Mouse (Mus musculus) olfactory bulb, adult 2 months (tissue): ENCODE measurements around the gene Gm28434. TPM values are rescaled to one million over a fixed set of nuclear protein-coding genes. Genes with fewer than 3 reads are reported as not detected.

Source experiments
- H3K27ac ChIP-seq: fragments of 200-500 bp; 2 replicates; pipeline ENCODE4 v1.5.1; 2012; ENCODE audit warnings: low read depth, low read length; ENCODE audit not compliant: insufficient read depth
- H3K4me1 ChIP-seq: fragments of 200-500 bp; 2 replicates; pipeline ENCODE4 v1.6.1; 2012; ENCODE audit warnings: low read length; ENCODE audit not compliant: control insufficient read depth, insufficient read depth
- H3K4me3 ChIP-seq: fragments of 200-500 bp; 2 replicates; pipeline ENCODE4 v1.5.1; 2012; ENCODE audit warnings: mild to moderate bottlenecking, low read depth, low read length, moderate library complexity; ENCODE audit not compliant: insufficient read depth
- CTCF ChIP-seq: fragments of 200-500 bp; IDR thresholded peaks from 2 replicates; pipeline ENCODE4 v1.5.1; 2012; ENCODE audit warnings: low read depth, mild to moderate bottlenecking, low read length, moderate library complexity; ENCODE audit not compliant: insufficient read depth
- POLR2A ChIP-seq: fragments of 200-500 bp; IDR thresholded peaks from 2 replicates; pipeline ENCODE4 v1.6.1; 2012; ENCODE audit warnings: mild to moderate bottlenecking, low read depth, low read length, moderate library complexity; ENCODE audit not compliant: insufficient read depth
- WGBS: fragments of 180-500 bp; shearing (Covaris S2); methylation state at CpG from one replicate; pipeline ENCODE4 v1.1.7; 2018; 5-methylcytosine and 5-hydroxymethylcytosine counted together
- polyA plus RNA-seq: library from polyadenylated mRNA; stranded (reverse); fragments of >200 nt; gene quantifications from 2 replicates; pipeline ENCODE4 v1.2.4, GENCODE M21; 2012; ENCODE audit warnings: low replicate concordance; ENCODE audit not compliant: missing spikeins, insufficient read depth, insufficient read length

The Gm28434 gene
- not detected in 2 replicates for polyA plus RNA-seq

DNA sequence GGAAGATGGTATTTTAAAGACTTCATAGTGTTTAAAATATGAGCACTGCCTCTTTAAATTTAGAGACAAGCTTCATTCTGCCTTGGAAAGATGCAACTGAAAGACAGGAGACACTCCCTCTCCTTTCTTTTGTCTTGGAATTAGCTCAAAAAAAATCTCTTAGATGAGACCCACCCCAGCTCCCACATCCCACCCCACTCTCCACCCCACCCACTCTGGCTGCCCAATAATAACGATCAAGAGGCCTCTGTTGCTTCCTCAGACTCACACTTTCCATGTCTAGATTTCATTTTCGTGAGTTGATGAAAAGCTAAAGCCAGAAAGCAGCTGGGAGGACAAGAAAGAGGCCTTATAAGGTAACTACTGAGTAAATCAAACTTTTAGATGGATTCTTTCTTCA is at the start of gene Gm28434, which contains the start of gene 2310003L06Rik:
Gene Gm28434 (plus strand): TSS at position 317 of the 400 bp plus-strand sequence.
Gene 2310003L06Rik (plus strand): TSS at position 259 of the 400 bp plus-strand sequence.
- no peak within 1 kb of the TSS for H3K27ac ChIP-seq
- TF ChIP-seq CTCF (no peak), POLR2A (no peak)
- H3K4me1 ChIP-seq: no peaks in the 10 kb centered on the region
- WGBS: 46% methylated on average over 2 of the region's 2 CpGs
- H3K4me3 ChIP-seq: no peak within 1 kb of the TSS

DNA sequence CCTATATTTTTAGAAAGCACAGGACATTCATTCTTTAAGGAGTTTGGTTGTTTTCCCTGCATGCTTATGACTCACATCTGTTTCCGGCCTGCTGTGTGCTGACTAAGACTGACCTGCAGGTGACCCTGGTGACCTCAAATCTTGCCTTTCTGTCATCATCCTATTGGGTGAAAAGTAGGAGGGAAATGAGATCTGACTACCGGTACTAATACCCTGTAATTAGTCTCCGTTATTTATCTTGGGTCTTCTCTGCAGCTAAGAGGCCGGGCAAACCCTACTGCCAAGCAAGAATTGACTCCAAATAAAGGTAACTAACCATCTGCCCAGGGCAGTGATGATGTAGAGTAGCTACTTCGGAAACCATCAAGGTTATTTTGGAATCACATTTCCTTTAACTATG is 43.9 kb upstream of the Gm28434 start, which contains the start of gene Csn3:
Gene Csn3 (plus strand): TSS at position 208 of the 400 bp plus-strand sequence.
- no peak within 1 kb of the TSS for H3K27ac ChIP-seq
- 30% methylated on average over 5 of the region's 5 CpGs for WGBS
- no peak within 1 kb of the TSS for H3K4me3 ChIP-seq
- no peaks in the 10 kb centered on the region for H3K4me1 ChIP-seq
- no peak for TF ChIP-seq POLR2A
- no peak for TF ChIP-seq CTCF

- no peak for TF ChIP-seq POLR2A
- Histone ChIP-seq H3K4me1 (no peaks in the 10 kb centered on the region), H3K4me3 (no peak overlapping the region), H3K27ac (no peak overlapping the region)
- 63% methylated on average over 1 of the region's 1 CpGs for WGBS
Measured at GRCm38 (mm10) chr5:87931603-87932002, 37.7 kb upstream of the Gm28434 start.

DNA sequence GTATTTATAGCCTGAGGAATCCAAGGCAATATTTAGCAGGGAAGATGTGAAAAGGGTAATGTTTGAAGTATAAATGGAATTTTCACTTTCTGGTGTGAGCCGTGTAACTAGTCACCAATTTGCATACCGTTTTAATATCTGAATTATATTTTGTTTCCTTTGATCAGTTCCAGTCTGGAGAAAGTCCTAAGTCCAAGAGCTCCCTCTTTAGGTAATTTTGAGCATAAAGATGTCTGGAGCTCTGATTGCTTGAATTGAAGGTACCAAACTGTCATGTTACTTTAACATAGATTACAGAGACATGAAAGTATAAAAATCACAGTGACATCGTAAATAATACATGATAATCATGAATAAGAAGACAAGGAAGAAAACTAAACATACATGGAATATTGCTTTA is 28.6 kb upstream of the Gm28434 start:
- no peaks in the 10 kb centered on the region for H3K4me1 ChIP-seq
- 29% methylated on average over 3 of the region's 3 CpGs for WGBS
- H3K27ac ChIP-seq: no peak overlapping the region
- H3K4me3 ChIP-seq: no peak overlapping the region
- TF ChIP-seq CTCF: no peak
- no peak for TF ChIP-seq POLR2A

- H3K4me1 ChIP-seq: no peaks in the 10 kb centered on the region
- H3K4me3 ChIP-seq: no peak overlapping the region
- TF ChIP-seq POLR2A (no peak), CTCF (no peak)
- no peak overlapping the region for H3K27ac ChIP-seq
Measured at GRCm38 (mm10) chr5:87942515-87942914, 26.8 kb upstream of the Gm28434 start.

DNA sequence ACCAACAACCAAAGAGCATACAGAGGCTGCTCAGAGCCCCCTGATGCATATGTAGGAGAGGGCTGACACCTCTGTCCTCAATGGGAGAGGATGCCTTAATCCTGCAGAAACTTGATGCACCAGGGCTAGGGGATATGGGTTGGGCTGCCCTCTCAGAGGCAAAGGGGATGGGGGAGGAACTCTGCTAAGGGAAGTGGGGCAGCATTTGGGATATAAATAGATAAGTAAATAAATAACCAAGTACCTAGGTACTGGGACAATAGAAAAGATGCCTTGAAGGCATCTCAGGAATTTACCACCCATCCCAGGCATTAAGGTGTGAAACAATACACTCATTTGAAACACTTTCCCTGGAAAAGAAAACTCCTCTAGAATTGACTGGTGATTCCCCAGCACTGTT is 17.5 kb upstream of the Gm28434 start:
- no peak overlapping the region for H3K4me3 ChIP-seq
- no peaks in the 10 kb centered on the region for H3K4me1 ChIP-seq
- H3K27ac ChIP-seq: no peak overlapping the region
- TF ChIP-seq CTCF: no peak
- no peak for TF ChIP-seq POLR2A

DNA sequence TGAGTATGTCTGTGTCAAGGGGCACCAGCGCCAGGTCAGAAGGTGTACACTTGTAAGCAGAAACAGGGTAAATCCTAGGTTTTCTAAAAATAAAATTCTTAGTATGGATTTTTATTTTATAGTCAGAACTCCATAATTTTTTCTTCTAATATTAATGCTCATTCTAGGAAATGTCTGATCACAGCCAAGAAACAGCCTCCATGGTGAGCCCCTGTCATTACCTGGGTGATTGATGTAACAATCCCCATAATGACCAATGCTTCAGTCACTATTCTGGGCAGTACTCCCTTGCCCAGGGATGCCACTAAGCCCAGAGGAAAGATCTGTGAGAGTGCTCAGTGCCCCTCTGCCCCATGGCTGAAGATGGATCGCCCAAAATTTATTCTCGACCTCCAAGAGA is 9.8 kb downstream of the Gm28434 start, which contains the start of gene Cabs1:
Gene Cabs1 (plus strand): TSS at position 301 of the 400 bp plus-strand sequence.
- TF ChIP-seq CTCF (no peak), POLR2A (no peak)
- Histone ChIP-seq H3K4me1 (no peaks in the 10 kb centered on the region), H3K27ac (no peak within 1 kb of the TSS), H3K4me3 (no peak within 1 kb of the TSS)
- WGBS: 85% methylated on average over 3 of the region's 3 CpGs

- Histone ChIP-seq H3K4me3 (no peak overlapping the region), H3K27ac (no peak overlapping the region), H3K4me1 (no peaks in the 10 kb centered on the region)
- no peak for TF ChIP-seq POLR2A
- TF ChIP-seq CTCF: no peak
- WGBS: 60% methylated on average over 3 of the region's 3 CpGs
Measured at GRCm38 (mm10) chr5:87982468-87983214, 13.3 kb downstream of the Gm28434 start.

DNA sequence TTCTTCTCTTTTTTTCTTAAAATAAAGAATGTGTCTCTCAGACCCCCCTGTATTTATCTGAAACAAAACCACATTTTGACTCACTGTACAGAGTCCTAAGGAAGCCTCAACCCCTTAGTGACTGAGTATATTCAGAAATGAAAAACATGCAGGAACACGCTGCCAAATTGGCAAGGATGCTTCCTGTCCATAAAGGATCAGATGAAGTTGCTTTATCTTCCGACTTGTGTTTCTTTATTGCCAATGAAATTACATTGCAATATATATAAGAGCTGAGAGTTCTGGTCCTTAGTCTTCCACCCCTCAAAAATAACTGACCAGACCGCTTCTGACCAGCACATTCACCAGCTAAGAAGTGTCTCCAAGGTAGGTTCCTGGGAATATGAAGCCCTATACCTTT is 32.9 kb downstream of the Gm28434 start, which contains the start of gene Smr3a:
Gene Smr3a (plus strand): TSS at position 301 of the 400 bp plus-strand sequence.
- TF ChIP-seq CTCF (no peak), POLR2A (no peak)
- Histone ChIP-seq H3K4me1 (no peaks in the 10 kb centered on the region), H3K27ac (no peak within 1 kb of the TSS), H3K4me3 (no peak within 1 kb of the TSS)
- WGBS: 87% methylated on average over 3 of the region's 3 CpGs

- TF ChIP-seq CTCF (no peak), POLR2A (no peak)
- Histone ChIP-seq H3K27ac (no peak overlapping the region), H3K4me1 (no peaks in the 10 kb centered on the region), H3K4me3 (no peak overlapping the region)
Measured at GRCm38 (mm10) chr5:88005241-88005640, 35.9 kb downstream of the Gm28434 start.

Other genes starting within 250 kb of the Gm28434 start
- not detected in 2 replicates for gene Csn1s2a, start 194.9 kb upstream of the Gm28434 start, polyA plus RNA-seq
- not detected in 2 replicates for gene Csn1s2b, start 161.4 kb upstream of the Gm28434 start, polyA plus RNA-seq
- gene Prr27, start 143.8 kb upstream of the Gm28434 start, polyA plus RNA-seq: not detected in 2 replicates
- not detected in 2 replicates for gene Odam, start 84.5 kb upstream of the Gm28434 start, polyA plus RNA-seq
- not detected in 2 replicates for gene Csn3, start 43.9 kb upstream of the Gm28434 start, polyA plus RNA-seq
- not detected in 2 replicates for gene 2310003L06Rik, start 58 bp upstream of the Gm28434 start, polyA plus RNA-seq
- gene Cabs1, start 9.9 kb downstream of the Gm28434 start, polyA plus RNA-seq: not detected in 2 replicates
- gene Smr3a, start 33.0 kb downstream of the Gm28434 start, polyA plus RNA-seq: not detected in 2 replicates
- gene Smr2, start 117.0 kb downstream of the Gm28434 start, polyA plus RNA-seq: not detected in 2 replicates
- not detected in 2 replicates for gene Gm11116, start 142.0 kb downstream of the Gm28434 start, polyA plus RNA-seq
- not detected in 2 replicates for gene Gm11115, start 184.6 kb downstream of the Gm28434 start, polyA plus RNA-seq